Mouse (Mus musculus): ENCODE measurements around the gene Ctps2.

The Ctps2 gene

GRCm38 (mm10) chrX:162976194-162976593, 75.2 kb downstream of the Ctps2 start:
- no peak for DNase-seq (ENCODE audit: low spot score in 2 of 2)

- DNase-seq (ENCODE audit: low spot score in 2 of 2) = no peak
Observed at GRCm38 (mm10) chrX:162986876-162987495, 85.9 kb downstream of the Ctps2 start.

- no peak for DNase-seq (ENCODE audit: low spot score in 2 of 2)
Observed at GRCm38 (mm10) chrX:162991396-162991795, 90.4 kb downstream of the Ctps2 start.

GRCm38 (mm10) chrX:162992121-162992520, 91.1 kb downstream of the Ctps2 start:
- no peak for DNase-seq (ENCODE audit: low spot score in 2 of 2)

- DNase-seq (ENCODE audit: low spot score in 2 of 2) = no peak
Observed at GRCm38 (mm10) chrX:163027864-163028263, 126.8 kb downstream of the Ctps2 start.

- DNase-seq (ENCODE audit: low spot score in 2 of 2) = no peak
Observed at GRCm38 (mm10) chrX:163038767-163039166, 137.7 kb downstream of the Ctps2 start.

- DNase-seq (ENCODE audit: low spot score in 2 of 2) = no peak
Observed at GRCm38 (mm10) chrX:163042771-163043170, 141.7 kb downstream of the Ctps2 start.

GRCm38 (mm10) chrX:163063936-163064335, 162.9 kb downstream of the Ctps2 start:
- no peak for DNase-seq (ENCODE audit: low spot score in 2 of 2)

Data from natural killer cell, adult 2 months (primary cell).